In genomic region chr11:85393990-85394389, GRCm38 (mm10) we compare ENCODE assay signal across 12 mouse cellular contexts. TPM values are rescaled to one million over a fixed set of nuclear protein-coding genes. Genes with fewer than 3 reads are reported as not detected.
DNase-seq lines count a peak whose midpoint lies in the region; ATAC-seq and TF ChIP-seq lines count a peak whose summit lies in the region.
"Had no signal": no experiment of that assay in that cellular context is flagged by ENCODE, and none has a peak within 500 bp of the region (broad histone marks: within the 10 kb centered on the region; RNA-seq: fewer than 3 reads in every experiment).

No protein-coding gene starts in this region.

- TF ChIP-seq CTCF in kidney, adult 2 months (conservative IDR thresholded peaks at IDR 0.05; ENCODE audit: insufficient read depth, insufficient read length, low read depth, low read length) = 0 out of 2 replicates have a peak, but pooled peaks have one; percentile 19
- no peak for TF ChIP-seq CTCF in thymus, adult 2 months (IDR thresholded peaks at IDR 0.05; ENCODE audit: borderline replicate concordance, control insufficient read depth, extremely low read depth, insufficient read depth, low read length, poor library complexity)

- 63% methylated on average over 3 of the region's 3 CpGs for WGBS in kidney, adult 2 months
- 56% methylated on average over 3 of the region's 3 CpGs for WGBS in kidney, embryonic 15.5 days
- 67% methylated on average over 3 of the region's 3 CpGs for WGBS in neural tube, embryonic 11.5 days
- WGBS in embryonic facial prominence, embryonic 10.5 days = 59% methylated on average over 3 of the region's 3 CpGs
- 95% methylated on average over 3 of the region's 3 CpGs for WGBS in thymus, adult 2 months

- H3K27me3 ChIP-seq in kidney, adult 2 months (replicated peaks; ENCODE audit: control insufficient read depth, insufficient read depth, low read length) = no peaks in the 10 kb centered on the region
- no peaks in the 10 kb centered on the region for H3K27me3 ChIP-seq in kidney, embryonic 15.5 days
- H3K27me3 ChIP-seq in neural tube, embryonic 11.5 days (ENCODE audit: control insufficient read depth, insufficient read depth, low read length) = no peaks in the 10 kb centered on the region
- no peaks in the 10 kb centered on the region for H3K27me3 ChIP-seq in embryonic facial prominence, embryonic 10.5 days (replicated peaks; ENCODE audit: low read depth, poor library complexity, severe bottlenecking)
- no peaks in the 10 kb centered on the region for H3K27me3 ChIP-seq in thymus, adult 2 months (ENCODE audit: control insufficient read depth, insufficient read depth, low read length)
- H3K27me3 ChIP-seq: limb, embryonic 13.5 days had no signal

- no peak overlapping the region for H3K4me2 ChIP-seq in kidney, embryonic 15.5 days
- no peak overlapping the region for H3K4me2 ChIP-seq in neural tube, embryonic 11.5 days (ENCODE audit: low read depth)
- H3K4me2 ChIP-seq: limb, embryonic 13.5 days had no signal

- TF ChIP-seq POLR2A in kidney, adult 2 months (IDR thresholded peaks at IDR 0.05; ENCODE audit: low read depth, low read length) = no peak
- TF ChIP-seq POLR2A in thymus, adult 2 months (IDR thresholded peaks at IDR 0.05; ENCODE audit: control insufficient read depth, extremely low read depth, insufficient read depth, low read length, poor library complexity) = no peak

- no peak overlapping the region for H3K4me3 ChIP-seq in kidney, adult 2 months (ENCODE audit: insufficient read depth, low read depth, low read length)
- no peak overlapping the region for H3K4me3 ChIP-seq in kidney, embryonic 15.5 days (replicated peaks)
- no peak overlapping the region for H3K4me3 ChIP-seq in neural tube, embryonic 11.5 days (ENCODE audit: low read depth, low read length)
- no peak overlapping the region for H3K4me3 ChIP-seq in embryonic facial prominence, embryonic 10.5 days
- H3K4me3 ChIP-seq in thymus, adult 2 months (ENCODE audit: control insufficient read depth, insufficient read depth, low read length) = no peak overlapping the region
- H3K4me3 ChIP-seq: limb, embryonic 13.5 days had no signal

- H3K27ac ChIP-seq in kidney, adult 2 months (ENCODE audit: insufficient read depth, low read depth, low read length) = no peak overlapping the region
- H3K27ac ChIP-seq in kidney, embryonic 15.5 days = no peak overlapping the region
- no peak overlapping the region for H3K27ac ChIP-seq in neural tube, embryonic 11.5 days (ENCODE audit: low read depth, low read length)
- peak overlapping the region; percentile 55; the same call in 1 of the 2 replicates for H3K27ac ChIP-seq in embryonic facial prominence, embryonic 10.5 days (replicated peaks)
- no peak overlapping the region for H3K27ac ChIP-seq in thymus, adult 2 months (ENCODE audit: control insufficient read depth, insufficient read depth, low read length)
- H3K27ac ChIP-seq: limb, embryonic 13.5 days had no signal

- ATAC-seq in kidney, embryonic 15.5 days (replicated peaks; ENCODE audit: low FRiP score) = no peak
- no peak for ATAC-seq in neural tube, embryonic 11.5 days (ENCODE audit: insufficient read depth, low FRiP score, low TSS enrichment)
- ATAC-seq in erythroid progenitor cell, adult 5-6 weeks (replicated peaks; ENCODE audit: low FRiP score, poor library complexity, severe bottlenecking) = no peak
- ATAC-seq: hindbrain, embryonic 16.5 days had no signal

- H3K36me3 ChIP-seq in kidney, adult 2 months (ENCODE audit: control insufficient read depth, insufficient read depth, low read length) = no peaks in the 10 kb centered on the region
- H3K36me3 ChIP-seq in kidney, embryonic 15.5 days = no peaks in the 10 kb centered on the region
- H3K36me3 ChIP-seq in neural tube, embryonic 11.5 days (ENCODE audit: control insufficient read depth, insufficient read depth, low read length) = no peaks in the 10 kb centered on the region
- no peaks in the 10 kb centered on the region for H3K36me3 ChIP-seq in embryonic facial prominence, embryonic 10.5 days (replicated peaks)
- no peaks in the 10 kb centered on the region for H3K36me3 ChIP-seq in thymus, adult 2 months (ENCODE audit: control insufficient read depth, insufficient read depth, low read length)
- H3K36me3 ChIP-seq: limb, embryonic 13.5 days had no signal

- no peak overlapping the region for H3K9ac ChIP-seq in kidney, embryonic 15.5 days
- H3K9ac ChIP-seq in neural tube, embryonic 11.5 days (ENCODE audit: low read length) = no peak overlapping the region
- H3K9ac ChIP-seq: limb, embryonic 13.5 days had no signal

- peak; percentile 17 for DNase-seq in kidney, adult 2 months
- peak; percentile 15 for DNase-seq in neural tube, embryonic 11.5 days (ENCODE audit: low spot score)
- no peak for DNase-seq in neural tube, embryonic 10.5 days (ENCODE audit: extremely low spot score, low spot score)
- DNase-seq in embryonic facial prominence, embryonic 10.5 days (ENCODE audit: low spot score) = peak; percentile 19
- peak; percentile 32 to 36 for DNase-seq in lung, postnatal 4 days
- DNase-seq in thymus, adult 2 months = no peak
- DNase-seq: adrenal gland, postnatal 25 days; cerebellum, adult 11-12 months had no signal

- H3K4me1 ChIP-seq in kidney, adult 2 months (ENCODE audit: control insufficient read depth, insufficient read depth, low read length) = no peaks in the 10 kb centered on the region
- H3K4me1 ChIP-seq in kidney, embryonic 15.5 days = peaks cover 6% of the 10 kb centered on the region
- H3K4me1 ChIP-seq in neural tube, embryonic 11.5 days (ENCODE audit: control insufficient read depth, insufficient read depth, low read length) = no peaks in the 10 kb centered on the region
- peaks cover 38% of the 10 kb centered on the region for H3K4me1 ChIP-seq in embryonic facial prominence, embryonic 10.5 days
- H3K4me1 ChIP-seq in thymus, adult 2 months (replicated peaks; ENCODE audit: control insufficient read depth, insufficient read depth, low read length) = no peaks in the 10 kb centered on the region

- no peaks in the 10 kb centered on the region for H3K9me3 ChIP-seq in kidney, embryonic 15.5 days (replicated peaks)
- H3K9me3 ChIP-seq in neural tube, embryonic 11.5 days (ENCODE audit: control insufficient read depth, low read length) = no peaks in the 10 kb centered on the region
- no peaks in the 10 kb centered on the region for H3K9me3 ChIP-seq in embryonic facial prominence, embryonic 10.5 days
- H3K9me3 ChIP-seq: limb, embryonic 13.5 days had no signal

RNA-seq across cellular contexts. Expression of gene Bcas3, which starts 41.0 kb away (rescaled TPM):
- 47.3 and 48.1 TPM in 2 replicates for polyA plus RNA-seq in kidney, adult 2 months (2012; rRNA removed)
- 26.2 and 28.2 TPM in 2 replicates for polyA plus RNA-seq in kidney, embryonic 15.5 days (2015; fragmentation: Nextera tagmentation; extraction: Ambion mirVana)
- 42.2 and 44.3 TPM in 2 replicates for polyA plus RNA-seq in neural tube, embryonic 11.5 days (2014; fragmentation: Nextera tagmentation; extraction: Ambion mirVana)
- 26.4 and 27.7 TPM in 2 replicates for polyA plus RNA-seq in embryonic facial prominence, embryonic 10.5 days (2016; fragmentation: Nextera tagmentation; extraction: Ambion mirVana)
- total RNA-seq in erythroid progenitor cell, adult 5-6 weeks (2015; ENCODE audit: low replicate concordance) = 45.0 and 60.8 TPM in 2 replicates
- total RNA-seq in erythroid progenitor cell, adult 5-6 weeks (2017; ENCODE audit: low replicate concordance) = 28.0 and 35.8 TPM in 2 replicates
- polyA plus RNA-seq in thymus, adult 2 months (2012; rRNA removed) = 42.5 and 49.4 TPM in 2 replicates

Comparison
In these comparisons a context has a peak if more than half of its experiments do, and no peak if none do; other contexts are left out.
1. DNase-seq: peak in kidney, adult 2 months (single experiment), neural tube, embryonic 11.5 days (single experiment), embryonic facial prominence, embryonic 10.5 days (single experiment) and lung, postnatal 4 days (2 of 2); none in neural tube, embryonic 10.5 days (single experiment) and thymus, adult 2 months (single experiment).